Mouse (Mus musculus) ovary, adult 2 months (tissue): ENCODE results near the gene Gpr45. TPM values are rescaled to one million over a fixed set of nuclear protein-coding genes. Genes with fewer than 3 reads are reported as not detected.

Source experiments
- polyA plus RNA-seq: library from polyadenylated mRNA; depleted of rRNA; stranded (reverse); fragments of >200 nt; gene quantifications from 2 replicates; pipeline ENCODE4 v1.2.3, GENCODE M21; 2012; rRNA removed

The Gpr45 gene
- 0.37 and 0.63 TPM in 2 replicates for polyA plus RNA-seq

GRCm38 (mm10) chr1:42952734-42953481 lies at the start of gene Gpr45:
TSS of gene Gpr45 (plus strand) at chr1:42952872.

Other genes with a start within 250 kb of the Gpr45 start
- gene Mrps9, start 101.6 kb upstream of the Gpr45 start, polyA plus RNA-seq: 18.9 and 21.1 TPM in 2 replicates
- 25.8 and 27.7 TPM in 2 replicates for gene Tgfbrap1, start 145.8 kb downstream of the Gpr45 start, polyA plus RNA-seq
- gene AI597479, start 145.8 kb downstream of the Gpr45 start, polyA plus RNA-seq: 5.1 and 5.2 TPM in 2 replicates
- gene Fhl2, start 244.1 kb downstream of the Gpr45 start, polyA plus RNA-seq: 62.8 and 68.1 TPM in 2 replicates